Mouse (Mus musculus) kidney, adult 2 months (tissue): Measurements from ENCODE around the gene Fry.

Source experiments
- CTCF ChIP-seq: fragments of 200-500 bp; conservative IDR thresholded peaks from 2 replicates; pipeline ENCODE4 v1.5.1; 2011; ENCODE audit warnings: low read depth, mild to moderate bottlenecking, control low read depth, low read length, moderate library complexity, mixed read lengths; ENCODE audit not compliant: insufficient read depth, insufficient read length
- POLR2A ChIP-seq: fragments of 200-500 bp; IDR thresholded peaks from one replicate; pipeline ENCODE4 v1.6.1; 2011; ENCODE audit warnings: low read depth, low read length, control low read depth

DNA sequence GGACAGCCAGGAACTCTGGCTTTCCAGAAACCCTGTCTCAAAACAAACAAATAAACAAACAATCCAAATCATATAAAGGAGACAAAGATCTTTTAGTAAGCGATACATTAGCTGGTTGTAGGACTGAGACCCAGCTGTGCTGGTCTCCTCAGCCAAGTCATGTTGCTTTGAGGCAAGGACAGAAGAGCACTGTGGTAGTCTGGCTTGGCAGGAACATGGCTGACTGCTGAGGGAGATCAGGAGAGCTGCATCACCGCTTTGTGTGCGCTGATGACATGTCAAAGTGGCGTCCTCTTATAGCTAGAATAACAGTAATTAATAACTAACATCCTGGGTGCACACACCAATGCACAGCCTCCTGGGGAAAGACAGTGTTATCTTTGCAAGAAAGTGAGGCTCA is 32.5 kb downstream of the Fry start:
- TF ChIP-seq CTCF (no peak), POLR2A (no peak)
